Mouse (Mus musculus): ENCODE results near the gene Nmrk2. TPM values are rescaled to one million over a fixed set of nuclear protein-coding genes. Genes with fewer than 3 reads are reported as not detected.
"Not testable (repeated sequence)": the region's sequence is repeated elsewhere in the genome, so short reads cannot be mapped to it uniquely, and the experiment has no call there.

Gene Nmrk2
- polyA plus RNA-seq, 1 experiment from 2014 or later, result not detected

DNA sequence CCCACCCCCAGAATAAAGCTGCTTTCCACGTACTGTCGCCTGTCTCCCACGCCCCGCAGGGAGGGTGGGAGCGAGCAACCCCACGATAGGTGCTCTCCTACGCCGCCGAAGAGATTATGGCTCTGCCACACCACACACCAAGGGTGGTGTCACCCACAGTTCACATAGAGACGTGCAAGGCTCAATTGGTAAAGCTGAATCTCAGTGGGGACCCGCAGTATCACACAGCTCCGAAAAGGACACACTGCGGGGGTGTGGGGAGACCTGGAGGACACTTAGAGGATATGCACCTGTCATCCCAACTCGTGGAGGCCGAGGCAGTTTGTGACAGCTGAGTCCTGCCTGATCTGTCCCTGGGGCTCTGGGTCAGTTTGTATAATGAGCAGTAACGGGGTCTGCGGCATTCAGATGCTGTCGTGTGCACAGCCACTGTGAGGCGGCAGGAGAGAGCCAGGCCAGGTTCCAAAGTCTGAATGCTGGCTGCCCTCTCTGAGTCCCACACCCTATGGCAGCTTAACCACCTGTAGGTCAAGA lies 8.8 kb downstream of the Nmrk2 start:
- H3K9ac ChIP-seq, result peak overlapping the region; percentile 77
- H3K4me2 ChIP-seq, result peak overlapping the region; percentile 83
- 8% methylated on average over 19 of the region's 19 CpGs for WGBS (ENCODE audit: insufficient replicate concordance)
- H3K4me3 ChIP-seq, result peak overlapping the region; percentile 69
- no peaks in the 10 kb centered on the region for H3K9me3 ChIP-seq (replicated peaks)
- peaks cover 28% of the 10 kb centered on the region for H3K36me3 ChIP-seq
- ATAC-seq, result peak; percentile 28
- peaks cover 55% of the 10 kb centered on the region for H3K27me3 ChIP-seq (replicated peaks)
- H3K4me1 ChIP-seq, result peaks cover 54% of the 10 kb centered on the region
- H3K27ac ChIP-seq, result peak overlapping the region; percentile 86

DNA sequence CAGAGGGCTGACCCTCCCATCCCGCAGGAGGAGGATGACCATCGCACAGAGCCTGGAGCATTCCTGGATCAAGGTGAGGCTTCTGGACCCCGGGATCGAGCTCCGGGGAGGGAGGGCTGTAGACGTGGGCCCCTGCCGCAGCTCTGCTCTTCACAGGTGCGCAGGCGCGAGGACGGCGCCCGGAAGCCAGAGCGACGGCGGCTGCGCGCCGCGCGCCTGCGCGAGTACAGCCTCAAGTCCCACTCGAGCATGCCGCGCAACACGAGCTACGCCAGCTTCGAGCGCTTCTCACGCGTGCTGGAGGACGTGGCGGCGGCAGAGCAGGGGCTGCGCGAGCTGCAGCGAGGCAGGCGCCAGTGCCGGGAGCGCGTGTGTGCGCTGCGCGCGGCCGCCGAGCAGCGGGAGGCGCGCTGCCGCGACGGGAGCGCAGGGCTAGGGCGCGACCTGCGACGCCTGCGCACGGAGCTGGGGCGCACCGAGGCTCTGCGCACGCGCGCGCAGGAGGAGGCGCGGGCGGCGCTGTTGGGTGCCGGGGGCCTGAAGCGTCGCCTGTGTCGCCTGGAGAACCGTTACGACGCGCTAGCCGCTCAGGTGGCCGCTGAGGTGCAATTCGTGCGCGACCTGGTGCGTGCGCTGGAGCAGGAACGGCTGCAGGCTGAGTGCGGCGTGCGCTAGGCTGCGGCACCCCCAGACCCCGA lies 9.4 kb downstream of the Nmrk2 start:
- Histone ChIP-seq H3K9me3 (replicated peaks) (no peaks in the 10 kb centered on the region), H3K27ac (peak overlapping the region; percentile 86), H3K4me1 (peaks cover 54% of the 10 kb centered on the region), H3K4me2 (peak overlapping the region; percentile 83), H3K27me3 (replicated peaks) (peaks cover 51% of the 10 kb centered on the region), H3K4me3 (peak overlapping the region; percentile 69), H3K9ac (peak overlapping the region; percentile 77), H3K36me3 (peaks cover 34% of the 10 kb centered on the region)
- ATAC-seq, result peak; percentile 88
- WGBS (ENCODE audit: insufficient replicate concordance), result 1% methylated on average over 92 of the region's 93 CpGs

DNA sequence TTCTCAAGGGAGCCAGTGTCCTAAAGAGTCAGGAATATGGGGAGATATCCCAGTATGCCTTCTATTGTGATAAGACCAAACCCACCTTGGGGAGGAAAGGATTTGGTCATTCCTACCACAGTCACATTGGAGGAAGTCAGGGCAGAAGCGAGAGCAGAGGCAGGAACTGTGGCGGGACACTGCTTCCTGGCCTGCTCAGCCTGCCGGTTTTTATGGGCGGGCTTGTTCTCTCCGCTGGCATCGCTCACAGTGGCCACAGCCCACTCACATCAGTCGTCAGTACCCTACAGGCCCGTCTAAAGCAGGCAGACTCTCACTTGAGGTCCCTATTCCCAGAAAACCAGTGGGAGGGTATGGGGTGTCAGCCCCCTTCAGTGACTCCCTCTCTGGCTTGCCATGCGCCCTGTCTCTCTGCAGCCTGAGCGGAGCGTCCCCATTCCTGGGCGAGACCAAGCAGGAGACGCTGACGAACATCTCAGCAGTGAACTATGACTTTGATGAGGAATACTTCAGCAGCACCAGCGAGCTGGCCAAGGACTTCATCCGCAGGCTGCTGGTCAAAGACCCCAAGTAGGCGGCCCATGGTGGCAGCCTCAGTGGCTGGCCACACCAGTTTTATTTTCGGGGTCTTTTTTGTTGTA lies 10.4 kb downstream of the Nmrk2 start:
- Histone ChIP-seq H3K36me3 (peaks cover 44% of the 10 kb centered on the region), H3K27ac (peak overlapping the region; percentile 86), H3K27me3 (replicated peaks) (peaks cover 42% of the 10 kb centered on the region), H3K9me3 (replicated peaks) (no peaks in the 10 kb centered on the region), H3K4me3 (peak overlapping the region; percentile 69; the same call in 1 of the 2 replicates), H3K4me1 (peaks cover 54% of the 10 kb centered on the region), H3K9ac (no peak overlapping the region), H3K4me2 (peak overlapping the region; percentile 83)
- ATAC-seq, result no peak
- WGBS (ENCODE audit: insufficient replicate concordance), result 75% methylated on average over 18 of the region's 18 CpGs

DNA sequence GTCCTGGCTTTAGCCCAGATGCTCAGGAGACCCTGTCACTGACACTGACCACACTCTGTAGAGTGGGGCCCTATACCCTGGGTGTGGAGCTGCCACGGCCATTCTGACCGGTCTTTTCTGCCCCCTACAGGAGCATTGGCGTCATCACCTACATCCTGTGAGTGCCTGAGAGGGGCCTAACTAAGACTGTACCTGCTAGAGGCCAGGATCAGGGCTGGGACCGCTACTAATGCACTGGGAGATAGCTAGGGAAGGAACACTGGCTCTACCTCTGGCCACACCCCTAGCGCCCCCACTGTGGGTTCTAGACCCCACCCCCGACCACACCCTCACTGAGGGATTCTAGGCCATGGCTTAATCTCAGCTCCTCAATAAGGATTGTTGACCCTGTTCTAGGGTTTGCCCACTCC lies 10.9 kb downstream of the Nmrk2 start:
- Histone ChIP-seq H3K9me3 (replicated peaks) (no peaks in the 10 kb centered on the region), H3K4me3 (0 out of 2 replicates have a peak overlapping the region, but pooled peaks have one; percentile 5), H3K27me3 (replicated peaks) (peaks cover 36% of the 10 kb centered on the region), H3K4me1 (peaks cover 54% of the 10 kb centered on the region), H3K36me3 (peaks cover 46% of the 10 kb centered on the region), H3K4me2 (no peak overlapping the region), H3K27ac (peak overlapping the region; percentile 86; the same call in 1 of the 2 replicates), H3K9ac (no peak overlapping the region)
- ATAC-seq, result no peak
- WGBS (ENCODE audit: insufficient replicate concordance), result 42% methylated on average over 6 of the region's 6 CpGs

DNA sequence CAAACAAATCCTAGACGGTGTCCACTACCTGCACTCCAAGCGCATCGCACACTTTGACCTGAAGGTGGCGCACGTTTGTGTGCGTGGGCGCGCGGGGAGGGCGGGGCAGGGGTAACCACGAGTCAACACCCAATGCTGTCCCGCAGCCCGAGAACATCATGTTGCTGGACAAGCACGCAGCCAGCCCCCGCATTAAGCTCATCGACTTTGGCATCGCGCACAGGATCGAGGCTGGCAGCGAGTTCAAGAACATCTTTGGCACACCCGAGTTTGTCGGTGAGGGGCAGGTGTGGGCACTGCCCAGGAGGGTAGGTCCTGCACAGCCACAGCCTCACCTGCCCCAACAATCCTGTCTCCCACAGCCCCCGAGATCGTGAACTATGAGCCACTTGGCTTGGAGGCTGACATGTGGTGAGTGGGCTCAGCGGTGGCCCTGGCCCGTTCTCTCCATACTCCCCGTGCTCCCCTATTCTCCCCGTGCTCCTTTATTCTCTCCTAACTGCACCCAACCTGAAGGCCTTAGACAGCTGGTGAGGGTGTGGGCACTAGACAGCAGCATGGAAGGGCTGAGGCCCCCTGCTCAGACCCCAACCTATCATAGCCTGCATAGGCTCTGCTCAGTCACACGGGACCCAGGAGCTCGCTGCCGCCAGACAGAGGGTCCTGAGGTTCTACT lies 11.5 kb downstream of the Nmrk2 start:
- Histone ChIP-seq H3K27ac (peak overlapping the region; percentile 86; the same call in 1 of the 2 replicates), H3K4me2 (no peak overlapping the region), H3K9ac (no peak overlapping the region), H3K36me3 (peaks cover 51% of the 10 kb centered on the region), H3K4me3 (no peak overlapping the region), H3K4me1 (peaks cover 53% of the 10 kb centered on the region), H3K27me3 (replicated peaks) (peaks cover 31% of the 10 kb centered on the region), H3K9me3 (replicated peaks) (no peaks in the 10 kb centered on the region)
- ATAC-seq, result no peak
- 69% methylated on average over 31 of the region's 31 CpGs for WGBS (ENCODE audit: insufficient replicate concordance)

DNA sequence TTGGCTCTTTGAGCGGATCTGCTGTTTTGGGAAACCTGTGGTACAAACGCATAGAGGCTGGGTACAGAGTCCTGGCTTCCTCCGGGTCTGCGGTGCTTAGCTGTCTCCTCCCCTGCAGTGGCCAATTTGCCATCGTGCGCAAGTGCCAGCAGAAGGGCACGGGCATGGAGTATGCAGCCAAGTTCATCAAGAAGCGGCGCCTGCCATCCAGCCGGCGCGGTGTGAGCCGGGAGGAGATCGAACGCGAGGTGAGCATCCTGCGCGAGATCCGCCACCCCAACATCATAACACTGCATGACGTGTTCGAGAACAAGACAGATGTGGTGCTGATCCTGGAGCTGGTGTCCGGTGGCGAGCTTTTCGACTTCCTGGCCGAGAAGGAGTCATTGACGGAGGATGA lies 12.0 kb downstream of the Nmrk2 start:
- Histone ChIP-seq H3K4me1 (peaks cover 56% of the 10 kb centered on the region), H3K4me3 (no peak overlapping the region), H3K4me2 (no peak overlapping the region), H3K9ac (no peak overlapping the region), H3K36me3 (peaks cover 57% of the 10 kb centered on the region), H3K27ac (no peak overlapping the region), H3K9me3 (replicated peaks) (no peaks in the 10 kb centered on the region), H3K27me3 (replicated peaks) (peaks cover 25% of the 10 kb centered on the region)
- WGBS (ENCODE audit: insufficient replicate concordance), result 85% methylated on average over 26 of the region's 26 CpGs
- no peak for ATAC-seq

DNA sequence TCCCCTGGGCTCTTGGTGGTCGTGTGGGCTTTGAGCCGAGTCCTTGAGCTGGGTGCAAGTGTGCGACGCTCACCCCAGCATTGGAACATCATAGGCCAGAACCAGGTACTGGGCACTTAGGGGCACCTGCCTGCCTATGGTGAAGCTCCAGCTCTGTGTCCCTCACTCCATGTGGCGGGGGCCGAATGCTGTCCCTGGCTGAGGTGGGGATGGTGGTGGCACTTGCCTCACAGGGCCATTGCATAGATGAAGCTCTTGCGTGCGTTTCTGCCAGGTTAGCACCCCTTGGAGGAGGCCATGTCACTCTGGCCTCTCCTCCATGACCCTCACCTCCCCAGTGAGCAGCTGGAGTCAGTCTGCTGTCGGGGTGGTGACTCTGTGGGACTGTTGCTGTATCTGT lies 14.7 kb downstream of the Nmrk2 start:
- H3K4me3 ChIP-seq, result no peak overlapping the region
- ATAC-seq, result no peak
- no peaks in the 10 kb centered on the region for H3K27me3 ChIP-seq (replicated peaks)
- H3K9ac ChIP-seq, result no peak overlapping the region
- 85% methylated on average over 9 of the region's 9 CpGs for WGBS (ENCODE audit: insufficient replicate concordance)
- H3K36me3 ChIP-seq, result peaks cover 70% of the 10 kb centered on the region
- peaks cover 52% of the 10 kb centered on the region for H3K4me1 ChIP-seq
- H3K4me2 ChIP-seq, result no peak overlapping the region
- H3K9me3 ChIP-seq (replicated peaks), result no peaks in the 10 kb centered on the region
- no peak overlapping the region for H3K27ac ChIP-seq

DNA sequence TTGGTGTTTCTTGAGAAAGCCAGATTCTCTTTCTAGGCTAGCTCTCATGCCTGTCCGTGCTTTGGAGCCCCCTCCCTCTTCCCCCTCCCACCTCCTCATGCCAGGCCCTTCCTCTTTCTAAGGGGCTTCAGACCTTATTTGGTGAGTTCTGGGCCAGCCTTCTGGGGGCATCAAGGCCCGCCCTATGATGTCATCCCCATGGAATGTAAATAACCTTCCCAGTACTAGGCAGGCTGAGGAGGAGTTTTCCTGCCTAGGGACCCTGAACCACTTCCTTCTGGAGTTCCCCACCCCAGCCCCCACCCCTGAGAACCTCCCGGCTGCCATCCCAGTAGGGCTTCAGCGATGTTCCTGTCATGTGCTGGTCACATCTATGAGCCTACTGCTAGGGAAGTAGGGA lies 17.1 kb downstream of the Nmrk2 start:
- Histone ChIP-seq H3K9me3 (replicated peaks) (no peaks in the 10 kb centered on the region), H3K36me3 (peaks cover 78% of the 10 kb centered on the region), H3K4me1 (peaks cover 50% of the 10 kb centered on the region), H3K4me3 (no peak overlapping the region), H3K27me3 (replicated peaks) (no peaks in the 10 kb centered on the region), H3K9ac (no peak overlapping the region), H3K4me2 (no peak overlapping the region), H3K27ac (peak overlapping the region; percentile 16; the same call in 1 of the 2 replicates)
- no peak for ATAC-seq
- WGBS (ENCODE audit: insufficient replicate concordance), result 71% methylated on average over 4 of the region's 4 CpGs

DNA sequence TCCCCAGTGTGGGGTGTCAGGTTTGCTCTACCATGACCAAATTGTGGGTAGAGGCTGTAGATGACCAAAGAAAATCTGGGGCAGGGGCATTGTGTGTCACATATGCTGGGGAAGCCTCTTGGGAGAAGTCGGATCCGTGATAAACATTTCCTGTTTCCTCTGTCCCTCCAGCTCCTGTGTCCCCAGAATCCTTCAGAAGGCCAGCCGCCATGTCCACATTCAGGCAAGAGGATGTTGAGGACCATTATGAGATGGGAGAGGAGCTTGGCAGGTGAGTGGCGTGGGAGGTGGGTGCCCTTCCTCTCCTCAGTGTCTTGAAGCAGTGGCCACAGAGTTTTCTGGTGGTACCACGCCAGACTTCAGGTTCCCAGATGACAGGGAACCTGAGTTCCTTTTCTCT lies 18.0 kb downstream of the Nmrk2 start, which contains the start of gene 4930442H23Rik:
Gene 4930442H23Rik (minus strand): TSS at position 45 of the 400 bp plus-strand sequence.
- H3K27me3 ChIP-seq (replicated peaks), result no peaks in the 10 kb centered on the region
- no peak for ATAC-seq
- H3K36me3 ChIP-seq, result peaks cover 81% of the 10 kb centered on the region
- no peaks in the 10 kb centered on the region for H3K9me3 ChIP-seq (replicated peaks)
- peaks cover 59% of the 10 kb centered on the region for H3K4me1 ChIP-seq
- WGBS (ENCODE audit: insufficient replicate concordance), result 68% methylated on average over 5 of the region's 5 CpGs
- peak within 1 kb of the TSS; percentile 75 for H3K9ac ChIP-seq
- peak within 1 kb of the TSS; percentile 85 for H3K27ac ChIP-seq
- H3K4me2 ChIP-seq, result peak within 1 kb of the TSS; percentile 81
- peak within 1 kb of the TSS; percentile 72 for H3K4me3 ChIP-seq

DNA sequence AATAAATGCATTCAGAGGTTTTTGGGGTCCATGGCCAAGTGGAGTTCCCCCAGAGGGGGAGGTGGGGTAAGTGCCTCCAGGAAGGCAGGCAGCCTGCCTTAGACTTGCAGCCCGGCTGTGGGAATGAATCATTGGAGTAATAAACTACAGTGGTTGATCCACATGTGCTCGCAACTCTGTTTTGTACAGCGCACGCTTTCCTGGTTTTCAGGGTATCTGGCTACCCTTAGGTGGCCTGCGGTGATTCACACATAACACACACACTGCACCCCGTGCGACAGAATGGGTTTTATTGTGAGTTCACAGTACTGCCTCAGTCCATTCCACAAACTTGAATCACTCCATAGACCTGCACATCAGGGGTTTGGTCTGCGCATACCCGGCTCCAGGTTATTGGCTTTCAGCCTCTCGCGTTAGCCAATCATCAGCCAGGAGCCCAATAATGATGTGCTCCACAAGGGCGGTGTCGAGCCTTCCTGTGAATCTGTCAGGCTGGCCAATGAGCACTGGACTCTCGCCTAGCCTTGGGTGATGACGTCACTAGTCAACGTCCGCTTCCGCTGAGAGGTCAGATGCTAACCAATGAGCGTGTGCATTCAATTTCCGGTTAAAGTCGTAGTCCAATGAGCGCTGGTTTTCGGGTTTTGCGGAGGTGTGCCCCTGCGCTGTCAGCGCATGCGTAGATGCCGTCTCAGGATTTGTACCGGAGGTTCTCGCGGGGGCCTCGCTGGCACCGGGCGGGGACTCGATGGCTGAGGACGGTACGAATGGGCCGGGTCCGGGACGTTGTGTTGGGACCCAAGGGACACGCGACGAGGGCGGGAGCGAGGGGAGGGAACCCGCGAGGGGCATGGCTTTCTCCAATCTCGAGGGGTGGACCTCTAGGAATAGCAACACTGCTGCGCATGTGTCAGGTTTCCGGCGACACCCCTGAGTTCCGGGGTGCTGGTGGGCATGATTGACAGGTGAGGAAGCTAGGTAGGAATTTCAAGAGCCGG lies 19.2 kb downstream of the Nmrk2 start, which contains the start of gene Dapk3:
Gene Dapk3 (plus strand): TSS at position 670 of the 998 bp plus-strand sequence.
- no peaks in the 10 kb centered on the region for H3K9me3 ChIP-seq (replicated peaks)

DNA sequence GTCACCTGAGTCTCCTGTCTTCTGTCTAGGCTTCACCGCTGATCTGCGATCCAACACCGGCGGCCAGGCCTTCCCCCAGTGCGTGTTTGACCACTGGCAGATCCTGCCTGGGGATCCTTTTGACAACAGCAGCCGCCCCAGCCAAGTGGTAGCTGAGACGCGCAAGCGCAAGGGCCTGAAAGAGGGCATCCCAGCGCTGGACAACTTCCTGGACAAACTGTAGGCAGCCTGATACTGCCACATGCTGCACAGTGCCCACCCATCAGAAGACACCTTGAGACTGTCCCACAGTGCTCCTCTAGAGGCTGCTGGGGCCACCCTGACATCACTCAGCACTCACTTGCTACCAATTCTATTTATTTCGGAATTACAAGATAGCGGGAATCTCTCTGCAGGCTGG lies 20.0 kb downstream of the Nmrk2 start:
- Histone ChIP-seq H3K4me2 (peak overlapping the region; percentile 81; the same call in 1 of the 2 replicates), H3K27ac (peak overlapping the region; percentile 73), H3K4me1 (peaks cover 74% of the 10 kb centered on the region), H3K36me3 (peaks cover 81% of the 10 kb centered on the region), H3K4me3 (0 out of 2 replicates have a peak overlapping the region, but pooled peaks have one; percentile 72)
- WGBS (ENCODE audit: insufficient replicate concordance), result 77% methylated on average over 12 of the region's 12 CpGs
- not testable (repeated sequence) for H3K9me3 ChIP-seq (replicated peaks); H3K27me3 ChIP-seq (replicated peaks); ATAC-seq; H3K9ac ChIP-seq

More for the DNA sequence above, 19.2 kb downstream of the Nmrk2 start, which contains the start of gene Dapk3:
- Histone ChIP-seq H3K4me3 (peak within 1 kb of the TSS; percentile 72), H3K4me2 (peak within 1 kb of the TSS; percentile 81), H3K9ac (peak within 1 kb of the TSS; percentile 75), H3K36me3 (peaks cover 83% of the 10 kb centered on the region), H3K4me1 (peaks cover 70% of the 10 kb centered on the region), H3K27me3 (replicated peaks) (no peaks in the 10 kb centered on the region), H3K27ac (peak within 1 kb of the TSS; percentile 85)
- peak; percentile 91 for ATAC-seq
- 4% methylated on average over 53 of the region's 53 CpGs for WGBS (ENCODE audit: insufficient replicate concordance)

All from liver, embryonic 12.5 days (tissue).